Mouse (Mus musculus): ENCODE measurements around the gene Golga2. TPM values are rescaled to one million over a fixed set of nuclear protein-coding genes. Genes with fewer than 3 reads are reported as not detected.

Gene Golga2
- total RNA-seq, 4 experiments from 2014 or later = 88.0 to 97.6 (median 92.3) TPM

DNA sequence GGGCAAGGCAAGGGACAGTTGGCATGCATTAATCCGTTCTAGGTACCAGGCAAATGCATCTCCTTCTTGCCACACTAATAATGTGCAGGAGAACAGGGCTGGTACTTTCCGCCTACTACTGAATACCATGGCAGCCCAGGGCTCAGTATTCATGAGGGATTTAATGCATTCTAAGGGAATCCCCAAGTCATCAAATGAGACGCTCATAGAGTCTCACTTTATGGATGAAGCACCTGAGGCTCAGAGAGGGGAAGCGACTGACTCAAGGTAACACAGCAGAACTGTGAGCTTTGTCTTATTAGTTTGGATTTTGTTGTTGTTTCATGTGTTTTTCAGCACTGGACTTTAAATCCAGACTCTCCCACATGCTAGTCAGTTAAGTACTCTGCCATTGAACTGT is 54.9 kb downstream of the Golga2 start:
- no peak for DNase-seq (ENCODE audit: low spot score in 2 of 2)

DNA sequence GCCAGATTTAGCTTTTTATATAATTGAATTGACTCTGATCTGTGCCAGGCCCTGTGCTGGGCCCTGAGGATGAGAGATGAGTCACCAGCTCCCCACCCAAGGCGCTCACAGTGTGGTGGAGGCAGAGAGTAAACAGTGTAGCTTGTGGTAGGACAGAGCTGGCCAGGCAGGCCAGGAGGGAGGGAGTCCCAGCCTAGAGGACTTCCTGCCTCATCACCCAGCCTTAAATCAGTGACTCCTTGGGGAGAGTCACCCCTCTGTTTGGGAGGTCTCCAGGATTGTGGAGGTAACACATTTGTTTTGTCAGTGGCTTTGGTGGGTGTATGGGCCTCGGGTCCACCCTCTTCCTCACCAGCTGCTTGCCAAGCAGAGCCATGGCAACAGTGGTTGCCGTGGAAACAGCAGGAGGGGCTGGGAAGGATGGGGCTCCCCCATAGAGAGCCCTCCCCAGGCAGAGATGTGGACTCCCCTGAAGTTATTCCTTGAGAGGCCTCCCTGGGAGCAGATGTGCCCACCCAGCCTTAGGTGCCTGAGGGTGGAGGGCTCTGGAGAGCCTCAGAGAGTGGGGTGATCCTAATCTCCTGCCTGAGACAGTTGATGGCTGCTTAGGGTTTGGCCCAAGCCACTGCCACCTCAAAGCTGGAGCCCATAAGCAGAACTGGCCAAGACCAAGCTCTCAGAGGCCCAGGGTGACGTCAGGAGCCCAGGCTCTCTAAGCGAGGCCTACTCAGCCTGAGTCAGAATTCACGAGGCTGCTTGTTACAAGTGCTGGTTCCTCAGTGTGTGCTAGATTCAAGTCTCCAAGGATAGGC is 55.6 kb downstream of the Golga2 start:
- peak; percentile 77 to 80 for DNase-seq (ENCODE audit: low spot score in 2 of 2)

DNA sequence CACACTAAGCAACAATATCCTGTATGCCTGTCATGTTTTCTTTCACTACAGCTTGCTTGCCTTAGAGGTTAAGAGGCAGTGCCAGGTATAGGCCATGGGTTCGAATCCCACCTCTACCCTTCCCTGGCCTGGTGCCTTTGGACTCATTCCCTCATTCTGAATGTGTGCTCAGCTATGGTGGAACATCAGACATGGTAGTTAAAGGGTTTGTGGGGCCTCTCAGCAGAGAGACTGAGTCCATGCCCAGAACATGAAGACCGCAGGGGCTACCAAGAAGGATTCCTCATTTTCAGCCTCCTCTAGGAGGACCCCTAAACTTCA is 56.1 kb downstream of the Golga2 start:
- DNase-seq (ENCODE audit: low spot score in 2 of 2) = no peak

GRCm38 (mm10) chr2:32344056-32344455 is 56.9 kb downstream of the Golga2 start:
- peak in 1 of 2 experiments; percentile 49 for DNase-seq (ENCODE audit: low spot score in 2 of 2)

DNA sequence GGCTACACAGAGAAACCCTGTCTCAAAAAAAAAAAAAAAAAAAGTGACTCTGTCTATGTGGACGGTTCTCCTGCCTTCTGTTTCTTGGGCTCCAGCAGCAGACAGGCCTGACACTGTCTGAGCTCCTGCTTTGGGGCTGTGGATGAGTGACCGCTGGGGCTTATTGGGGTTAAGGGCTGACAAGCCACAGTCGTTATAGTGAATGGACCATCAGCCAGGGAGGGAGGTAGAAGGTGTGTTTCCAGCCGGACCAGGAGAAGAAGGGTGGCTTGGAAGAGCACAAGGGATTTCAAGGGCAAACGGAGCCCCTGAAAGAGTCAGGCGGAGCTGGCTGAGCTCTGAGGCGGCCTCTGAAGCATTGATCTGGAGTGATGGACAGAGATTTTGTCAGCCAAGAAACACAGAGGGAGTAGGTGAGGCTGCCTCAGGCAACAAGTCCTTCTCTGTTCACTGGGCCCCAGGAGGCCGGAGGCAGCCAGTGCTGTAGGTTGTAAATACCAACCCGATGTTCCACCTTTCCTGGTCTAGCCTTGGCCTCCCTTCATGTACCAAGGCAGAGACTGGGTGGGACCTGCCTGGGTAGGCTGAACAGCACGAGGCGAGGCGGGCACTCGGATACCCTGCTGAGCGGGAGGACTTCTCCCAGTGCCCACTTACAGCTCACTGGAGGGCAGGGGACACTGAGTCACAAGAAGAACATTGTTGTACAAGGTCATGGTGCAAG is 57.6 kb downstream of the Golga2 start:
- DNase-seq (ENCODE audit: low spot score in 2 of 2) = no peak

GRCm38 (mm10) chr2:32347019-32347418 is 59.8 kb downstream of the Golga2 start:
- DNase-seq (ENCODE audit: low spot score in 2 of 2) = no peak

- DNase-seq (ENCODE audit: low spot score in 2 of 2) = peak in 1 of 2 experiments; percentile 65
Measured at GRCm38 (mm10) chr2:32348311-32348710, 61.1 kb downstream of the Golga2 start.

GRCm38 (mm10) chr2:32349625-32350255 is 62.6 kb downstream of the Golga2 start:
- DNase-seq (ENCODE audit: low spot score in 2 of 2) = peak in 1 of 2 experiments; percentile 44

DNA sequence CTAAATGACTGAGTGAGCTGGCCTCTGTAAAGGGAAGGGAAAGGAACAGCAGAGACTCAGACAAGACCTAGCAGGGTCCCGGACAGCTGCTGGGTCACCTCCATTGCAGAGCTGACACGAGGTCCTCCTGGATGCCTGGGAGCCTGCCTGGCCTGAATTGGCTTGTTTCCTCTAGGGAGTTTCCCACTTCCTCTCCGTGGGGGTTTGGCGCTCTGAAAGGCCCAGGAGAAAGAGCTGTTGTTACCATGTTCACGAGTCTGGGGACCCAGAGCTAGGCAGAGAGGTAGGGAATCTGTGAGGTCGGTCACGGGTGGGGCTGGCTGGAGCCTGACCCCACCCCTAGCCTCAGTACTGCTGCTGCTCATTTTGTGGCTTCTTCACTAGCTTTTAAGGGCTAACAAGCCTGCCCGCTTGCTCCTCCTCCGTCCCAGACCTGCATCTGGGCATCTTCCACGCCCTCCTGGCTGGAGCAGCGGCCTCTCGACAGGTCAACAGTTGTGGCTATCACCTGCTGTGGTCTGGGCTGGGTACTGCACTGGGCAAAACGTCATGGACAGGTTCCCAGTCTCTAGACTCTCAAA is 63.4 kb downstream of the Golga2 start:
- no peak for DNase-seq (ENCODE audit: low spot score in 2 of 2)

DNA sequence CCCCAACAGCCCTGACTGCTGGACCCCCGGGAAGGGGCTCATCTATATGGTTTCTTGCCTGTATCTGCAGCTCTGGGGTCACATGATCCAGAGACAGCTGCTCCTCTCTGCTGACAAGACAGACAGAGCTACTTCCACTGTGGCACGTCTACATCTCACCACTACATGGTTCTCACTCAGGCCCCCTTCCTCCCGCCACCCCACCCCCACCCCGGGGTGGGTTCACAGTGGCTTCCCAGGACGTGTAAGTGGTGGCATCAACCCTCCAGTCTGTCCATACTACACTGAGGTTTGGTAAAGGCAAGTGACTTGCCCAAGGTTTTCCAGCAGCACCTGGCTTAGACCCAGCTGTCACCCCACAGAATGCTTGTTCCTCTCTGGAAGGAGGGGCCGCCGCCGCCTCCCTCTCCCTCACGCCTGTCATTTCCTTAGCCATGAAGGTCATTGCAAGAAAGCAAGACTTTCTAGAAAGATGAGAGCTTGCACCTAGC is 64.3 kb downstream of the Golga2 start:
- DNase-seq (ENCODE audit: low spot score in 2 of 2) = peak in 1 of 2 experiments; percentile 46

GRCm38 (mm10) chr2:32352151-32353006 is 65.2 kb downstream of the Golga2 start, which contains the start of gene Ciz1:
Gene Ciz1, plus strand, starts transcription at chr2:32352327.
- peak in 1 of 2 experiments; percentile 49 for DNase-seq (ENCODE audit: low spot score in 2 of 2)

GRCm38 (mm10) chr2:32353007-32353542 is 65.9 kb downstream of the Golga2 start, which contains the start of gene Dnm1:
Gene Dnm1, minus strand, starts transcription at chr2:32353338.
- DNase-seq (ENCODE audit: low spot score in 2 of 2) = peak; percentile 87 to 96

- DNase-seq (ENCODE audit: low spot score in 2 of 2) = no peak
Measured at GRCm38 (mm10) chr2:32353836-32354235, 66.7 kb downstream of the Golga2 start.

- no peak for DNase-seq (ENCODE audit: low spot score in 2 of 2)
Measured at GRCm38 (mm10) chr2:32354336-32354895, 67.2 kb downstream of the Golga2 start.

GRCm38 (mm10) chr2:32356216-32356615 is 69.0 kb downstream of the Golga2 start:
- DNase-seq (ENCODE audit: low spot score in 2 of 2) = no peak

Small RNAs within 50 kb of the gene (microRNA-seq; reads per million reads assigned to microRNA genes)
- 0 to 1.6 reads per million in 2 experiments for gene Gm23363
- gene Mir199b = 0.51 to 0.64 reads per million in 2 experiments

Other genes with a start within 250 kb of the Golga2 start
- gene Fam78a, start 202.5 kb upstream of the Golga2 start, total RNA-seq (2022) = 1 to 10 TPM; 4.3 to 6.2 (median 5.3) TPM
- 10 to 100 TPM; 21.2 to 24.0 (median 23.4) TPM for gene Plpp7, start 191.9 kb upstream of the Golga2 start, total RNA-seq (2022)
- 100 to 1,000 TPM; 266 to 288 (median 278) TPM for gene Prrc2b, start 136.3 kb upstream of the Golga2 start, total RNA-seq (2022)
- gene Pomt1, start 50.8 kb upstream of the Golga2 start, total RNA-seq (2022) = 10 to 100 TPM; 21.4 to 31.1 (median 26.2) TPM
- gene Uck1, start 27.2 kb upstream of the Golga2 start, total RNA-seq (2022) = 10 to 100 TPM; 48.6 to 60.0 (median 54.5) TPM
- gene Swi5, start 691 bp downstream of the Golga2 start, total RNA-seq (2022) = 100 to 1,000 TPM; 192 to 208 (median 196) TPM
- gene Ciz1, start 64.9 kb downstream of the Golga2 start, total RNA-seq (2022) = 100 to 1,000 TPM in 1 of 4 experiments, 10 to 100 TPM in 3; 82.9 to 103 (median 90.5) TPM
- gene Dnm1, start 66.0 kb downstream of the Golga2 start, total RNA-seq (2022) = 1,000 to 10,000 TPM; 1,146 to 1,253 (median 1,200) TPM
- gene 1110008P14Rik, start 94.6 kb downstream of the Golga2 start, total RNA-seq (2022) = 100 to 1,000 TPM; 144 to 174 (median 164) TPM
- gene Lcn2, start 100.9 kb downstream of the Golga2 start, total RNA-seq (2022) = 1 to 10 TPM in 2 of 4 experiments, under 1 TPM in 1, not detected in 1; 0.35 to 2.8 (median 2.0) TPM
- 10 to 100 TPM; 36.5 to 40.0 (median 38.2) TPM for gene Ptges2, start 108.5 kb downstream of the Golga2 start, total RNA-seq (2022)
- gene Naif1, start 163.1 kb downstream of the Golga2 start, total RNA-seq (2022) = 1 to 10 TPM; 3.2 to 4.7 (median 4.2) TPM
- gene Slc25a25, start 164.1 kb downstream of the Golga2 start, total RNA-seq (2022) = 10 to 100 TPM; 55.0 to 60.7 (median 55.9) TPM
- 10 to 100 TPM; 69.9 to 81.1 (median 75.7) TPM for gene Fam102a, start 247.9 kb downstream of the Golga2 start, total RNA-seq (2022)